Comparison of ENCODE assay signal across 11 mouse cellular contexts in the genomic region with DNA sequence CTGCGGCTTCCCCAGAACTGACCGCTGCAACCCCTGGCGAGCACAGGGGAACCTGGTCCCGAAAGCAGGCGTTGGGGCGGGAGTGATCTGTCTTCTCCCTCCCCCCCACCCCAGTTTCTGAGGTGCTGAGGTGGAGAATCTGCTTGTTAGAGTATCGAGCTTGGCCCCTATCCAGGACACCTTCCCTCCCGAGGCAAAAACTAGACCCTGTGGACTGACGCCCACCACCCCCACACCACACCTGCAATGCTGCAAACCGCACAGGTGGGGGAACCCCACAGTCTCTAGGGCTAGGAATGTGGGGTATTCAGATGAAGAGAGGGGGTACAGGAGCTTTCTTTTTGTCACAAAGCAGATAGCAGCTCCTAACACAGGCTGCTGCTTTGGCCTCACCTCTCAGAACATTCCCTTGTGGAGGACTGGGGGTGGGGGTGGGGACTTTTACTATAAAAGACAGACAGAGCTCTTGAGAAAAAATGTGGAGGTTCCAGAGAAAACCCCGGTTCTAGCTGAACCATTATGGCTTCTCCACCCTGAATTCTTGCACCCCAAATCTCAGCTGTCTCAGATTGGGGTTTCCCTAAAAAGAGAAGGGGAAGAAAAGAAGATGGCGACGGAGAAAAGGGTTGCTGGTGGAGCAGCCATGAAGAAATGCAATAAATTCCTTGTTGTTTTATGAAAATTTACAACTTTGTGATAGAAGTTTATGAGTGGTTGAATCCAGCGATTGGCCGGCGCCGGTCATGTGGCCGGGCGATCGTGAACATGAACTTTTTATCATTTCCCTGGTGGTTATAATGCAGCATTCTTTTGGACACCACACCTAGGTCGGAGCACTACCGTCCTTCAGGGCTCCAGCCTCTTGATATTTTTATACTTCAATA. TPM values are rescaled to one million over a fixed set of nuclear protein-coding genes. Genes with fewer than 3 reads are reported as not detected.
DNase-seq lines count a peak whose midpoint lies in the region; ATAC-seq and TF ChIP-seq lines count a peak whose summit lies in the region.
"Had no signal": no experiment of that assay in that cellular context is flagged by ENCODE, and none has a peak within 500 bp of the region (broad histone marks: within the 10 kb centered on the region; RNA-seq: fewer than 3 reads in every experiment).

A gene (plus strand): TSS at position 796 of the 884 bp plus-strand sequence.

- peaks cover 75% of the 10 kb centered on the region for H3K27me3 ChIP-seq in intestine, postnatal 0 days (replicated peaks; ENCODE audit: control insufficient read depth, insufficient read depth, low read length)

- peak within 1 kb of the TSS; percentile 78 for H3K27ac ChIP-seq in intestine, postnatal 0 days (ENCODE audit: low read depth, low read length)
- H3K27ac ChIP-seq: liver, embryonic 13.5 days had no signal

- H3K4me3 ChIP-seq in intestine, postnatal 0 days (ENCODE audit: low read depth, low read length), result peak within 1 kb of the TSS; percentile 46
- H3K4me3 ChIP-seq: liver, embryonic 13.5 days had no signal

- peak within 1 kb of the TSS; percentile 63 for H3K4me2 ChIP-seq in intestine, postnatal 0 days (replicated peaks; ENCODE audit: low read depth)
- H3K4me2 ChIP-seq: liver, embryonic 13.5 days had no signal

- intact Hi-C loops in left cerebral cortex, postnatal 25 days (cut with DNase I), result no loop called here
- intact Hi-C loops in heart, postnatal 14 days (cut with DNase I), result loop anchor here (5.0 kb wide), 1 partner anchor 285 kb away; a partner anchor contains a TSS

- TF ChIP-seq CTCF in intestine, postnatal 0 days (IDR thresholded peaks at IDR 0.05; ENCODE audit: low read depth), result no peak

- H3K4me1 ChIP-seq in intestine, postnatal 0 days (replicated peaks; ENCODE audit: control insufficient read depth, insufficient read depth, low read length), result no peaks in the 10 kb centered on the region
- H3K4me1 ChIP-seq: liver, embryonic 13.5 days had no signal

- peak; percentile 74 for DNase-seq in embryo, embryonic 11 days
- DNase-seq in embryo, embryonic 9.5 days (ENCODE audit: extremely low spot score), result no peak
- peak; percentile 85 for DNase-seq in adrenal gland, adult 8-10 months
- DNase-seq in mesoderm, embryonic 11.5 days (ENCODE audit: low read depth, low spot score), result peak; percentile 86
- no peak for DNase-seq in left cerebral cortex, postnatal 25 days (ENCODE audit: low spot score in 2 of 2)
- no peak for DNase-seq in heart, postnatal 14 days
- DNase-seq in liver, result no peak
- DNase-seq: gastrocnemius, postnatal 10 days; liver, embryonic 13.5 days; thymus, adult 2 months had no signal

- no peaks in the 10 kb centered on the region for H3K36me3 ChIP-seq in intestine, postnatal 0 days (ENCODE audit: control insufficient read depth, insufficient read depth)
- H3K36me3 ChIP-seq: liver, embryonic 13.5 days had no signal

- peak within 1 kb of the TSS; percentile 51 for H3K9ac ChIP-seq in intestine, postnatal 0 days (ENCODE audit: low read depth, low read length)
- H3K9ac ChIP-seq: liver, embryonic 13.5 days had no signal

- H3K9me3 ChIP-seq in intestine, postnatal 0 days (ENCODE audit: control insufficient read depth), result no peaks in the 10 kb centered on the region
- H3K9me3 ChIP-seq: liver, embryonic 13.5 days had no signal

- WGBS in intestine, postnatal 0 days, result 9% methylated on average over 22 of the region's 22 CpGs

- ATAC-seq in intestine, postnatal 0 days, result no peak

RNA-seq across cellular contexts. Expression of the gene that starts here (rescaled TPM):
- 10 to 100 TPM; 56.4 to 77.8 (median 59.5) TPM for total RNA-seq in adrenal gland, adult 8-10 months (2022)
- polyA plus RNA-seq in intestine, postnatal 0 days (2015; fragmentation: Nextera tagmentation; extraction: Ambion mirVana), result 5.7 and 6.4 TPM in 2 replicates
- not detected for total RNA-seq in left cerebral cortex, postnatal 25 days (2021)
- total RNA-seq in heart, postnatal 14 days (2021), result not detected

Comparison
In these comparisons a context has a peak if more than half of its experiments do, and no peak if none do; other contexts are left out.
1. RNA of the gene that starts here (total RNA-seq): 56.4 to 77.8 TPM in adrenal gland, adult 8-10 months; not detected in heart, postnatal 14 days and not detected in left cerebral cortex, postnatal 25 days; every median in the first group is over 10 times any median in the second.
2. DNase-seq: peak in embryo, embryonic 11 days (single experiment), adrenal gland, adult 8-10 months (single experiment) and mesoderm, embryonic 11.5 days (single experiment); none in embryo, embryonic 9.5 days (single experiment), left cerebral cortex, postnatal 25 days (0 of 2), heart, postnatal 14 days (0 of 2) and liver (single experiment).